Mouse (Mus musculus): ENCODE measurements around the gene Glrx. TPM values are rescaled to one million over a fixed set of nuclear protein-coding genes. Genes with fewer than 3 reads are reported as not detected.

Gene Glrx
- 46.6 and 59.4 TPM in 2 replicates for polyA plus RNA-seq (2015; fragmentation: Nextera tagmentation; extraction: Ambion mirVana)

DNA sequence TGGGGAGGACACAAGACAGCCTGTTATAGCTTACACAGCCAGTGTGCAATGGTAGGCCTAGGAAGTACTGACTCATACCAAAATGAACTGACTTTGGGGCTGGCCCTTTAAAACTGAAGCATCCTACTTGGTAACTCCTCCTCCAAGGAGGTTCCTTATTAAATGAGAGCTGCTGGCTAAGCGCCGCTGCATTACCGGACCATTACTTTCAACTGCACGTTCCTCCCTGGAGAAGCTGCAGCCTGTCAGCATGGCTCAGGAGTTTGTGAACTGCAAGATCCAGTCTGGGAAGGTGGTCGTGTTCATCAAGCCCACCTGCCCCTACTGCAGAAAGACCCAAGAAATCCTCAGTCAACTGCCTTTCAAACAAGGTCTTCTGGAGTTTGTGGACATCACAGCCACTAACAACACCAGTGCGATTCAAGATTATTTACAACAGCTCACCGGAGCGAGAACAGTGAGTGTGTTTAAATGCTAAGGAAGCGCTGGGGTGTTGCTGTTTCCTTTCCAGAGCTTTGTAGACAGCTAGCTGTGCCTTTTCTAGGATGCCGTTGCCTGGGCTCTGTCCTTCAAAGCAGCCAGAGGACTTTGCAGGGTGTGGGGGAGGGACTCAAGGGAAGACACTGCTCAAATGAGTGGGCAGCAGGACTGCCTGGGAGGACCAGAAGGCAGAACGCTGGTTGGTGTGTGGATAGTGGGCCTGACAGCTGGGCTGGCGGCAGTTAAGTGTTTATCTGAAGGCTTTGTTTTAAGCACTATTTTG lies at the start of gene Glrx:
Glrx (plus strand) TSS at position 150 of the 763 bp plus-strand sequence.

Other genes starting within 250 kb of the Glrx start
- gene Ell2, start 133.1 kb upstream of the Glrx start, polyA plus RNA-seq (2015; fragmentation: Nextera tagmentation; extraction: Ambion mirVana), result 6.9 and 9.7 TPM in 2 replicates
- gene Rhobtb3, start 104.1 kb downstream of the Glrx start, polyA plus RNA-seq (2015; fragmentation: Nextera tagmentation; extraction: Ambion mirVana), result 18.2 and 21.5 TPM in 2 replicates
- gene Spata9, start 127.3 kb downstream of the Glrx start, polyA plus RNA-seq (2015; fragmentation: Nextera tagmentation; extraction: Ambion mirVana), result 0.23 and 0.58 TPM in 2 replicates
- gene Rfesd, start 178.9 kb downstream of the Glrx start, polyA plus RNA-seq (2015; fragmentation: Nextera tagmentation; extraction: Ambion mirVana), result 14.4 and 18.4 TPM in 2 replicates
- 0.29 TPM in 1 of 2 replicates, not detected in the other for gene Gpr150, start 217.1 kb downstream of the Glrx start, polyA plus RNA-seq (2015; fragmentation: Nextera tagmentation; extraction: Ambion mirVana)

All from skeletal muscle tissue, postnatal 0 days (tissue).